Mouse (Mus musculus): Measurements from ENCODE around the gene 5830473C10Rik. TPM values are rescaled to one million over a fixed set of nuclear protein-coding genes. Genes with fewer than 3 reads are reported as not detected.

Gene 5830473C10Rik
- under 1 TPM in 1 of 2 experiments, not detected in 1; 0.19 TPM for total RNA-seq (2021)
- long read RNA-seq, experiment 1 = 0 reads
- long read RNA-seq, experiment 2, partial matches to known transcripts = 0 of 1 reads
- long read RNA-seq, experiment 2, other reads (novel, unspliced or antisense) = 1 of 1 reads

GRCm38 (mm10) chr5:90560743-90561142 lies at the start of gene 5830473C10Rik:
Gene 5830473C10Rik, plus strand, starts transcription at chr5:90561107.
- no peak for DNase-seq (ENCODE audit: low spot score in 2 of 2)

GRCm38 (mm10) chr5:90512288-90512955 lies 48.5 kb upstream of the 5830473C10Rik start:
- DNase-seq (ENCODE audit: low spot score in 2 of 2) = peak in 1 of 2 experiments; percentile 3

- no peak for DNase-seq (ENCODE audit: low spot score in 2 of 2)
These were observed 45.3 kb upstream of the 5830473C10Rik start for GRCm38 (mm10) chr5:90515561-90515960.

GRCm38 (mm10) chr5:90518356-90519100 lies 42.4 kb upstream of the 5830473C10Rik start, which contains the start of gene Afm:
Gene Afm, plus strand, starts transcription at chr5:90518932.
- no peak for DNase-seq (ENCODE audit: low spot score in 2 of 2)

GRCm38 (mm10) chr5:90551191-90551590 lies 9.7 kb upstream of the 5830473C10Rik start:
- no peak for DNase-seq (ENCODE audit: low spot score in 2 of 2)

GRCm38 (mm10) chr5:90556052-90556451 lies 4.9 kb upstream of the 5830473C10Rik start:
- DNase-seq (ENCODE audit: low spot score in 2 of 2) = no peak

- DNase-seq (ENCODE audit: low spot score in 2 of 2) = no peak
These were observed 891 bp downstream of the 5830473C10Rik start for GRCm38 (mm10) chr5:90561721-90562275.

- no peak for DNase-seq (ENCODE audit: low spot score in 2 of 2)
These were observed 2.0 kb downstream of the 5830473C10Rik start for GRCm38 (mm10) chr5:90562880-90563279.

- DNase-seq (ENCODE audit: low spot score in 2 of 2) = no peak
These were observed 3.3 kb downstream of the 5830473C10Rik start for GRCm38 (mm10) chr5:90564161-90564560.

GRCm38 (mm10) chr5:90565205-90565604 lies 4.3 kb downstream of the 5830473C10Rik start:
- DNase-seq (ENCODE audit: low spot score in 2 of 2) = no peak

- no peak for DNase-seq (ENCODE audit: low spot score in 2 of 2)
These were observed 6.9 kb downstream of the 5830473C10Rik start for GRCm38 (mm10) chr5:90567788-90568187.

GRCm38 (mm10) chr5:90568338-90568737 lies 7.4 kb downstream of the 5830473C10Rik start:
- DNase-seq (ENCODE audit: low spot score in 2 of 2) = no peak

GRCm38 (mm10) chr5:90571216-90571615 lies 10.3 kb downstream of the 5830473C10Rik start:
- DNase-seq (ENCODE audit: low spot score in 2 of 2) = no peak

- DNase-seq (ENCODE audit: low spot score in 2 of 2) = no peak
These were observed 16.8 kb downstream of the 5830473C10Rik start for GRCm38 (mm10) chr5:90577751-90578150.

GRCm38 (mm10) chr5:90579556-90579955 lies 18.6 kb downstream of the 5830473C10Rik start:
- DNase-seq (ENCODE audit: low spot score in 2 of 2) = no peak

- DNase-seq (ENCODE audit: low spot score in 2 of 2) = no peak
These were observed 21.3 kb downstream of the 5830473C10Rik start for GRCm38 (mm10) chr5:90582179-90582578.

GRCm38 (mm10) chr5:90584799-90585198 lies 23.9 kb downstream of the 5830473C10Rik start:
- DNase-seq (ENCODE audit: low spot score in 2 of 2) = no peak

GRCm38 (mm10) chr5:90586511-90586910 lies 25.6 kb downstream of the 5830473C10Rik start:
- no peak for DNase-seq (ENCODE audit: low spot score in 2 of 2)

GRCm38 (mm10) chr5:90588104-90588503 lies 27.2 kb downstream of the 5830473C10Rik start:
- DNase-seq (ENCODE audit: low spot score in 2 of 2) = no peak

GRCm38 (mm10) chr5:90588708-90589595 lies 28.0 kb downstream of the 5830473C10Rik start:
- DNase-seq (ENCODE audit: low spot score in 2 of 2) = peak; percentile 79 to 91

- DNase-seq (ENCODE audit: low spot score in 2 of 2) = no peak
These were observed 29.8 kb downstream of the 5830473C10Rik start for GRCm38 (mm10) chr5:90590676-90591075.

Measured in layer of hippocampus, postnatal 14 days (tissue).